Mouse (Mus musculus): ENCODE data around the gene Rnf130. TPM values are rescaled to one million over a fixed set of nuclear protein-coding genes. Genes with fewer than 3 reads are reported as not detected.

Rnf130 gene
- polyA plus RNA-seq, 1 experiment from 2014 or later, result 58.0 TPM

DNA sequence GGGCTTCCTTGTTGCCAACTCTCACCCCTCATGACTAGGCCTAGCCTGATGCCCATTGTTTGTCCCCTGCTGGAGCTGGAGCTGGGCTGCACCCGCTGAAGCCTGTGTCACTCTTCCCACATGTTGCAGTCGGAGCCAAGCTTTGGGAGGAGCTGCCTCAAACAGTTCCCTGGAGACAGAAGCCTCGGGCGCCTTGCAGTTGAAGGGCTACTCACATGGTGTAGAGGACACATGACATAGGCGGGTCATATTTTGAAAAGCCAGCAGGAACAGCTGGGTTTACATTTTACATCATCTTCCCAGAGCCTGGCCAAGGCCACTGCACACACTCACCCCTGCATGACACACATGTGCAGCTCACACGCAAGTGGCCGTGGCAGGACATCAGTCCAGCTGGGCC is 124.1 kb downstream of the Rnf130 start:
- H3K4me2 ChIP-seq, result no peak overlapping the region
- no peak overlapping the region for H3K9ac ChIP-seq
- no peaks in the 10 kb centered on the region for H3K27me3 ChIP-seq
- no peak overlapping the region for H3K27ac ChIP-seq
- H3K4me3 ChIP-seq, result no peak overlapping the region
- no peak for ATAC-seq (ENCODE audit: borderline replicate concordance, extremely low read depth, low FRiP score, low TSS enrichment)
- WGBS, result 74% methylated on average over 7 of the region's 7 CpGs
- no peaks in the 10 kb centered on the region for H3K9me3 ChIP-seq
- H3K4me1 ChIP-seq, result peaks cover 3% of the 10 kb centered on the region; the same call in 1 of the 2 replicates
- H3K36me3 ChIP-seq, result peaks cover 83% of the 10 kb centered on the region

DNA sequence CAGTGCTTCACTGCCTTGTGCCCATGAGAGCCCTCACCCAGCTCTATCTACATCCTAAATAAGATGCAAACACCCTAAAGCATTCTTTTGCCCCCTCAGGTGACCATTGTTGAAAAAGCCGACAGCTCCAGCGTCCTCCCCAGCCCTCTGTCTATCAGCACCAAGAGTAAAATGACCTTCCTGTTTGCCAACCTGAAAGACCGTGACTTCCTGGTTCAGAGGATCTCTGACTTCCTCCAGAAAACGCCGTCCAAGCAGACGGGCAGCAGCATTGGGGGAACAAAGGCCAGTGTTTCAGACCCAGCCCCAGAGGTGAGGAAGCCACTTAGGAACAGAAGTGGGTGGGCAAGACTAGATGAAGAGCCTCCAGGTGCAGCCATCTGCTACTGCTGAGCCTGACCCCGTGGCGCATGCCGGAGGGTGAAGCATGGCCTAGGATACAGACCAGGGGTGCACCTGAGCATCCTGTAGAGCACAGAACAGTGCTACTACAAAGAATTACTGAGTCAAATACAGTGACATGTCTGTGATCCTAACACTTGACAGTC is 124.5 kb downstream of the Rnf130 start:
- peaks cover 83% of the 10 kb centered on the region for H3K36me3 ChIP-seq

DNA sequence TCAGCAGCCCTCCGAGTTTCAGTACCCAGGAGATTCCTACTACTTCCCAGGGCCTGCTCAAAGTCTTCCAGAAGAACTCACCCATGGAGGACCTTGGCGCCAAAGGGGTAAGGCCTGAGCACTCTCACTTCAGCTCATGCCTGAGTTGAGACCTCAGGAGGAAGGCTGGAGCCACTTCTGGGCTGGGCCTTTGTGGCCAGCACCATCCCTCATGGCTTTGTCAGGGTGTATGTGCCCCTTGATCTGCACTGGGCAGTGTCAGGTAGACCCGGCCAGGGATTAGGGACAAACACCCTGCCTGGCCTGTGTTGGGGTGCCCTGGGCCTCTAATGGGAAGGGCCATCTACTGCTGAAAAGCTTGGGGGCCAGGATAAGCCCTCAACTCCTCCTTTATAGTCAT is 126.2 kb downstream of the Rnf130 start:
- no peaks in the 10 kb centered on the region for H3K27me3 ChIP-seq
- H3K9me3 ChIP-seq, result no peaks in the 10 kb centered on the region
- H3K9ac ChIP-seq, result no peak overlapping the region
- peaks cover 83% of the 10 kb centered on the region for H3K36me3 ChIP-seq
- H3K4me2 ChIP-seq, result no peak overlapping the region
- H3K27ac ChIP-seq, result no peak overlapping the region
- 82% methylated on average over 3 of the region's 3 CpGs for WGBS
- H3K4me1 ChIP-seq, result peaks cover 3% of the 10 kb centered on the region; the same call in 1 of the 2 replicates
- ATAC-seq (ENCODE audit: borderline replicate concordance, extremely low read depth, low FRiP score, low TSS enrichment), result no peak
- H3K4me3 ChIP-seq, result no peak overlapping the region

More for the DNA sequence above, 124.5 kb downstream of the Rnf130 start:
- Histone ChIP-seq H3K27ac (no peak overlapping the region), H3K4me1 (peaks cover 3% of the 10 kb centered on the region; the same call in 1 of the 2 replicates), H3K4me2 (no peak overlapping the region), H3K9ac (no peak overlapping the region), H3K9me3 (no peaks in the 10 kb centered on the region), H3K4me3 (no peak overlapping the region), H3K27me3 (no peaks in the 10 kb centered on the region)
- no peak for ATAC-seq (ENCODE audit: borderline replicate concordance, extremely low read depth, low FRiP score, low TSS enrichment)
- WGBS, result 70% methylated on average over 9 of the region's 9 CpGs

DNA sequence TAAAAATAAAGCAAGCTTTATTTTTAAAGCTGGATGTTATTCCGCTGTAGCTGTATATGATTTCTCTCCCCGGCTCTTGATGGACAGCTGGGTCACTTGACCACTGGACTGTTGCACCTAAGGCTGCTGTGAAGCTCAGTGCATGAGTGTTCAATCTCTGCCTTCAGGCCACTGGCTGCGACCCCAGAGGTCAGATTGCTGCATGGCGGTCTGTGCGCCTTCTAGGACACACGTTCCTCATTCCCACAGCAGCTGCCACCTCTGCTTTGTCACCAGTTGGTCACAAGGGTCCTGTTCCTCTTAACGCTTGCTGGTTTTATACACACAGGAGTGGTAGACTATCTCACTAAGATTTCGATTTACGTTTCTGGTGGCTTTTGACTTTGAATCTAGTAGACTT is 129.0 kb downstream of the Rnf130 start:
- no peak overlapping the region for H3K4me2 ChIP-seq
- no peaks in the 10 kb centered on the region for H3K9me3 ChIP-seq
- no peaks in the 10 kb centered on the region for H3K27me3 ChIP-seq
- no peak overlapping the region for H3K9ac ChIP-seq
- peaks cover 90% of the 10 kb centered on the region for H3K36me3 ChIP-seq
- no peak overlapping the region for H3K4me3 ChIP-seq
- H3K4me1 ChIP-seq, result peaks cover 3% of the 10 kb centered on the region; the same call in 1 of the 2 replicates
- WGBS, result 67% methylated on average over 9 of the region's 9 CpGs
- ATAC-seq (ENCODE audit: borderline replicate concordance, extremely low read depth, low FRiP score, low TSS enrichment), result no peak
- H3K27ac ChIP-seq, result no peak overlapping the region

MicroRNA genes within 50 kb of the gene (microRNA counts, 519-probe panel; counts per million panel counts)
- microRNA mmu-miR-340-3p (865 counts per million, percentile 3 among the panel's probes with 10 or more counts), microRNA mmu-miR-340-5p (2,982 counts per million, percentile 79 among the panel's probes with 10 or more counts)

Small RNA genes within 50 kb of the gene (microRNA-seq; reads per million reads assigned to microRNA genes)
- 251 reads per million, percentile 62 among the genes with 10 or more reads in this experiment for gene Mir340

Other genes with a start within 250 kb of the Rnf130 start
- 10.3 and 10.6 TPM in 2 replicates for gene Gfpt2, start 231.2 kb upstream of the Rnf130 start, polyA plus RNA-seq (2015; fragmentation: Nextera tagmentation; extraction: Ambion mirVana)
- 36.1 and 38.8 TPM in 2 replicates for gene Mapk9, start 178.6 kb upstream of the Rnf130 start, polyA plus RNA-seq (2015; fragmentation: Nextera tagmentation; extraction: Ambion mirVana)
- gene Rasgef1c, start 123.5 kb upstream of the Rnf130 start, polyA plus RNA-seq (2015; fragmentation: Nextera tagmentation; extraction: Ambion mirVana), result 0.09 and 0.15 TPM in 2 replicates
- 40.0 and 46.5 TPM in 2 replicates for gene Tbc1d9b, start 106.0 kb downstream of the Rnf130 start, polyA plus RNA-seq (2015; fragmentation: Nextera tagmentation; extraction: Ambion mirVana)
- 19.1 and 19.5 TPM in 2 replicates for gene Mrnip, start 149.1 kb downstream of the Rnf130 start, polyA plus RNA-seq (2015; fragmentation: Nextera tagmentation; extraction: Ambion mirVana)
- 251 and 273 TPM in 2 replicates for gene Sqstm1, start 185.5 kb downstream of the Rnf130 start, polyA plus RNA-seq (2015; fragmentation: Nextera tagmentation; extraction: Ambion mirVana)
- gene Mgat4b, start 185.5 kb downstream of the Rnf130 start, polyA plus RNA-seq (2015; fragmentation: Nextera tagmentation; extraction: Ambion mirVana), result 36.4 and 41.0 TPM in 2 replicates
- gene Ltc4s, start 213.3 kb downstream of the Rnf130 start, polyA plus RNA-seq (2015; fragmentation: Nextera tagmentation; extraction: Ambion mirVana), result 2.5 and 2.8 TPM in 2 replicates